Mouse (Mus musculus) stomach, postnatal 0 days (tissue): ENCODE measurements at regions not wholly inside any gene's neighbourhood (a gene's known extent, or its start where the extent isn't known, plus 50 kb on each side); places are given as distances from the start of the nearest gene placed in this dataset.

Experiments used
- ATAC-seq: fragments of 200-750 bp; cut with Nextera tagmentation; 2 replicates; pipeline ENCODE4 v1.8.0; 2017; ENCODE audit not compliant: low FRiP score, low TSS enrichment
- DNase-seq: peaks from one replicate; pipeline ENCODE4 v3.0.0-alpha.2; 2016; ENCODE audit warnings: low spot score
- H3K27ac ChIP-seq: fragments of 300-500 bp; sonication (generic); replicated peaks from 2 replicates; pipeline ENCODE4 v1.5.1; 2014; ENCODE audit warnings: mild to moderate bottlenecking, control low read depth
- H3K27me3 ChIP-seq: fragments of 300-500 bp; sonication (generic); 2 replicates; pipeline ENCODE4 v1.6.1; 2014; ENCODE audit warnings: low read length; ENCODE audit not compliant: control insufficient read depth, insufficient read depth
- H3K36me3 ChIP-seq: fragments of 300-500 bp; sonication (generic); 2 replicates; pipeline ENCODE4 v1.6.1; 2014; ENCODE audit warnings: low read length, mixed read lengths; ENCODE audit not compliant: control insufficient read depth, insufficient read depth
- H3K4me1 ChIP-seq: fragments of 300-500 bp; sonication (generic); replicated peaks from 2 replicates; pipeline ENCODE4 v1.6.1; 2014; ENCODE audit warnings: antibody characterized with exemption; ENCODE audit not compliant: control insufficient read depth, insufficient read depth
- H3K4me2 ChIP-seq: fragments of 300-500 bp; sonication (generic); replicated peaks from 2 replicates; pipeline ENCODE4 v1.6.1; 2014; ENCODE audit warnings: low read depth, mild to moderate bottlenecking, control low read depth, moderate library complexity
- H3K4me3 ChIP-seq: fragments of 300-500 bp; sonication (generic); 2 replicates; pipeline ENCODE4 v1.5.1; 2014; ENCODE audit warnings: low read depth, low read length, control low read depth
- H3K9ac ChIP-seq: fragments of 300-500 bp; sonication (generic); 2 replicates; pipeline ENCODE4 v1.6.1; 2014; ENCODE audit warnings: mild to moderate bottlenecking, low read length, control low read depth, mixed read lengths
- H3K9me3 ChIP-seq: fragments of 300-500 bp; sonication (generic); 2 replicates; pipeline ENCODE4 v1.6.1; 2016; ENCODE audit warnings: low read length; ENCODE audit not compliant: control insufficient read depth
- CTCF ChIP-seq: IDR thresholded peaks from 2 replicates; pipeline ENCODE4 v1.5.1; 2016; ENCODE audit warnings: antibody characterized with exemption, low read depth, mild to moderate bottlenecking, moderate library complexity
- EP300 ChIP-seq: optimal IDR thresholded peaks from 2 replicates; pipeline ENCODE3; 2016; ENCODE audit warnings: antibody characterized with exemption
- WGBS: fragments of 180-500 bp; shearing (Covaris S2); extraction: QIAGEN DNeasy Blood & Tissue Kit; methylation state at CpG from one replicate; pipeline ENCODE4 v1.1.7; 2014; 5-methylcytosine and 5-hydroxymethylcytosine counted together

GRCm38 (mm10) chr1:45700893-45701292 lies 94.1 kb upstream of the Wdr75 start:
- Histone ChIP-seq H3K4me1 (no peaks in the 10 kb centered on the region), H3K9ac (no peak overlapping the region), H3K4me3 (no peak overlapping the region), H3K27me3 (no peaks in the 10 kb centered on the region), H3K27ac (no peak overlapping the region), H3K36me3 (no peaks in the 10 kb centered on the region), H3K4me2 (no peak overlapping the region), H3K9me3 (no peaks in the 10 kb centered on the region)
- ATAC-seq = no peak
- no peak for DNase-seq
- WGBS = 19% methylated on average over 1 of the region's 1 CpGs
- TF ChIP-seq EP300 (no peak), CTCF (no peak)

GRCm38 (mm10) chr1:45701516-45701915 lies 93.5 kb upstream of the Wdr75 start:
- WGBS = 61% methylated on average over 1 of the region's 1 CpGs
- no peak overlapping the region for H3K4me2 ChIP-seq

GRCm38 (mm10) chr1:45723369-45723768 lies 71.6 kb upstream of the Wdr75 start:
- no peak overlapping the region for H3K9ac ChIP-seq

More at GRCm38 (mm10) chr1:45701516-45701915, 93.5 kb upstream of the Wdr75 start:
- DNase-seq (no peak), ATAC-seq (no peak)
- no peaks in the 10 kb centered on the region for H3K4me1 ChIP-seq
- H3K4me3 ChIP-seq = no peak overlapping the region
- TF ChIP-seq CTCF (no peak), EP300 (no peak)
- no peaks in the 10 kb centered on the region for H3K36me3 ChIP-seq
- no peak overlapping the region for H3K9ac ChIP-seq
- no peaks in the 10 kb centered on the region for H3K27me3 ChIP-seq
- H3K9me3 ChIP-seq = no peaks in the 10 kb centered on the region
- H3K27ac ChIP-seq = no peak overlapping the region

GRCm38 (mm10) chr1:45732958-45733357 lies 62.0 kb upstream of the Wdr75 start:
- no peak overlapping the region for H3K4me2 ChIP-seq
- H3K9ac ChIP-seq = no peak overlapping the region
- H3K4me1 ChIP-seq = no peaks in the 10 kb centered on the region
- ATAC-seq = no peak
- no peak for DNase-seq
- H3K27ac ChIP-seq = no peak overlapping the region
- TF ChIP-seq CTCF = no peak
- H3K4me3 ChIP-seq = no peak overlapping the region
- no peaks in the 10 kb centered on the region for H3K36me3 ChIP-seq
- no peaks in the 10 kb centered on the region for H3K27me3 ChIP-seq
- 92% methylated on average over 3 of the region's 3 CpGs for WGBS
- no peaks in the 10 kb centered on the region for H3K9me3 ChIP-seq

More at GRCm38 (mm10) chr1:45723369-45723768, 71.6 kb upstream of the Wdr75 start:
- H3K4me1 ChIP-seq = no peaks in the 10 kb centered on the region
- no peak for DNase-seq
- 84% methylated on average over 2 of the region's 2 CpGs for WGBS
- no peaks in the 10 kb centered on the region for H3K9me3 ChIP-seq
- H3K27ac ChIP-seq = no peak overlapping the region
- TF ChIP-seq CTCF (no peak), EP300 (no peak)
- no peaks in the 10 kb centered on the region for H3K27me3 ChIP-seq
- ATAC-seq = no peak
- H3K36me3 ChIP-seq = no peaks in the 10 kb centered on the region
- H3K4me3 ChIP-seq = no peak overlapping the region
- H3K4me2 ChIP-seq = no peak overlapping the region

DNA sequence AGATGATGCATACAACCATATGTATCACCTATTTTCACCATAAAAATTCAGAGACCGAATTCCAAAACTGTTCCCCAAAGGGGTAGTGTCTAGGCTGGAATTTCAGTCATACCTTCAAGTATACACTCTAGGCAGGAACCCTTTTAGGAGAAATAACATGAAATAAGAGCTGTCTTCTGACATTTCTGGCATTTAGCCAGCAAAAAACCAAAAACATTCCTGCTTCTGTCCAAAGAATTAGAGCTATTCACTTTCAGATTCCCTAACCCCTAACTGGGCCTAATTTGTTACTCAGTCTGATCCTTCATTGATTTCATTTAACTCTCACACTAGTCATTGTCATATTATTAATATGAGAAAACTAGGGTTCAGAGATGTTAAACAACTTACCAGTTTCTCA lies 49.8 kb upstream of the Wdr75 start:
- 74% methylated on average over 1 of the region's 1 CpGs for WGBS
- Histone ChIP-seq H3K27ac (no peak overlapping the region), H3K4me3 (no peak overlapping the region), H3K9ac (no peak overlapping the region), H3K36me3 (no peaks in the 10 kb centered on the region), H3K27me3 (no peaks in the 10 kb centered on the region), H3K9me3 (peaks cover 3% of the 10 kb centered on the region; the same call in 1 of the 2 replicates), H3K4me2 (no peak overlapping the region), H3K4me1 (no peaks in the 10 kb centered on the region)
- no peak for ATAC-seq
- TF ChIP-seq CTCF (no peak), EP300 (no peak)
- DNase-seq = no peak
